Mouse (Mus musculus): ENCODE results near the gene Supt5.

DNA sequence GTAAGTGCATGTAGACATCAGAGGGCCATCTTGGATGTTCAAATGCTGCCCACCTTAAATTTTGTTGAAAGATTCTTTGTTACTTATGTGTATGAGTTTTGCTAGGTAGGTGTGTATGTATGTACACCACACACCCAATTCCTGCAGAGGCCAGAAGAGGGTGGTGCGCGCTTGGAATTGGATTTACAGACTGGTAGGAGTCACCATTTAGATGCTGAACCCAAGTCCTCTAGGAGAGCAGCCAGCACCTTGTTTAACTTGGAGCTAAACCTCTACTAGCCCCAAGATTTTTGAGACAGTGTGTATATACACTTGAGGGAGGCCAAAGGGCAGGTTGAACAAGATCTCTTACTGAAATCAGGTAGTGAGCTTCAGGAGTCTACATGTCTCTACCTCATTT is 14.7 kb upstream of the Supt5 start:
- no peak for TF ChIP-seq POLR2A (IDR thresholded peaks at IDR 0.05; ENCODE audit: low read depth, low read length)
- TF ChIP-seq CTCF (conservative IDR thresholded peaks at IDR 0.05 in 1 of 2, IDR thresholded peaks at IDR 0.05 in 1 of 2; ENCODE audit: low read depth in 2 of 2, low read length in 2 of 2) = no peak
- no peak for TF ChIP-seq TCF12 (IDR thresholded peaks at IDR 0.05; ENCODE audit: low read depth, low read length)
- no peak for TF ChIP-seq ZC3H11A (IDR thresholded peaks at IDR 0.05; ENCODE audit: low read depth, low read length)
- no peak for TF ChIP-seq MAX (IDR thresholded peaks at IDR 0.05; ENCODE audit: low read length)
- no peak for TF ChIP-seq ETS1 (conservative IDR thresholded peaks at IDR 0.05; ENCODE audit: low read depth, low read length)
- TF ChIP-seq POLR2AphosphoS2 (IDR thresholded peaks at IDR 0.05; ENCODE audit: low read depth, low read length) = no peak
